Mouse (Mus musculus): Measurements from ENCODE around the gene Laptm5.

Laptm5 gene

DNA sequence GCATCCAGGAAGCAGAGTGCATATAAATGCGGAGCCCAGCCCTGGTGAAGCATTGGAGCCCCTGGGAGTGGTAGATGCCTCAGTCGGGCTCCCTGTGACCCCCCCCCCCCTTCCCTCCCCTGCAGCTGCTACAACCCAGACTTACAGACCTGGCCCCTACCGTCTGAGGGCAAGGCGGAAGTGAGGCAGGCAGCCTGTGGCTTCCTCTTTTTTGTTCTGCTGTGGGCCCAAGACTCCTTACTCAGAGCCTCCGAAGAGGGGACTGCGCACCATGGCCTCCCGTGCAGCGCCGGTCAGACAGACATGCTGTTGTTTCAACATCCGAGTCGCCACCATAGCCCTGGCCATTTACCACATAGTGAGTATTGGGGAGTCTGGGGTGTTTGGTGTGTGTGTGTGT lies at the start of gene Laptm5:
Laptm5 (plus strand) TSS at position 49 of the 400 bp plus-strand sequence.
- DNase-seq (ENCODE audit: low read depth in 2 of 2, low spot score in 2 of 2) = peak; percentile 58 to 68

DNA sequence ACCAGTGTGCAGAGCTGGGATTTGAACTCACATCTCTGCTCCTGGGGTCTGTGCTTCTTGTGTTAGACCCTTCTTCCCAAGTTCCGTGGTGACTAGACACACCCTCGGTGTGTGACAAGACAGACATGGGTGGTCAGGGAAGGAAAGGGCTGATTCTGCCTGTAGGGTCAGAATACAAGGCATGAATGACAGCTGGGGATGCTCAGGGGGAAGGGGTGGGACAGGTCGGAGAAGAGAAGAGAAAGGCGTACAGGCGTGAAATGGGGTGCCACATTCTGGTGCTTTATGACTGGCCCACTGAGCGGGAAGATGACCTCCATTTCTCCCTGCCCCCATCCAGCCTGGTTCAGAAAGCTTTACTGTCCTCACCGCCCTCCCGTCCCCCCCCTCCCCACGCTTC lies 47.5 kb upstream of the Laptm5 start:
- DNase-seq (ENCODE audit: low read depth in 2 of 2, low spot score in 2 of 2) = no peak

DNA sequence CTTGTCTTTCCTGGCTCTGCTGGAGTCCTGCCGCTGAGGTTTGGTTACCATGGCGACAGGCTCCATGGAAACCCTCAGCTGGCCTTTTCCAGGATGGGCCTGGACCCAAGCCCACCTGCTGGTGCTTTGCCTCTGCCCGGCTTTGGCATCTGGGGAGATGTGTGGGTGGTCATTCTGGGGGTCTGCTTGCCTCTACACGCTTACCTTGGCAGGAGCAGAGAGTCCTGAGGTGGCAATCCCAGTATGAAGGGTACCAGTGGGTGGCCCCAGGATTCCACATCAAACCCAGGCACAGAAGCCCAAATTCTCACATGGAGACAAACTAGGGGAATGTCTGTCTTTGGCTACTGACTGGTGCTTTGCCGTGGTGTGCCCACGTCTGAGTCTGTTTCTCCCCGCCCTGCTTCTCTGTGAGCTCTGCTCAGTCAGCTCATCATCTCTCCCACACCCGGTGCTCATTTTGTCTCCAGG lies 47.0 kb upstream of the Laptm5 start:
- no peak for DNase-seq (ENCODE audit: low read depth in 2 of 2, low spot score in 2 of 2)

DNA sequence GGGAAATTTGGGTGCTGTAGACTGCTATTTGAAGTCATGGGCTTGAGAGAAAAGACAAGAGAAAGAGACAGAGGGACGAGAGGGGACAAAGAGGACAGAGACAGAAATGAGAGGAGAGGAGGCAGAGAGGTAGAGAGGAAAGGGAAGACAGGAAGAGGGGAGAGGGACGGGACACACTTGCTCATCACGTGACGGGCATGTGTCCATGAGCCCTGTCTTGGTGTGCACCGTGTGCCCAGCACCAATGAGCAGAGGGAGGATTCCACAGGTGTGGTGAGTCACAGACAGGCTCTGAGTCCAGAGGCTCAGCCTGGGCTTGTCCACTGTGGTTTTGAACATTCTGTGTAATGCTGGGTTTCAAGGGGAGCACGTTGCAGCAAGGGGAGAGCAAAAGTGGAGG lies 45.0 kb upstream of the Laptm5 start:
- no peak for DNase-seq (ENCODE audit: low read depth in 2 of 2, low spot score in 2 of 2)

DNA sequence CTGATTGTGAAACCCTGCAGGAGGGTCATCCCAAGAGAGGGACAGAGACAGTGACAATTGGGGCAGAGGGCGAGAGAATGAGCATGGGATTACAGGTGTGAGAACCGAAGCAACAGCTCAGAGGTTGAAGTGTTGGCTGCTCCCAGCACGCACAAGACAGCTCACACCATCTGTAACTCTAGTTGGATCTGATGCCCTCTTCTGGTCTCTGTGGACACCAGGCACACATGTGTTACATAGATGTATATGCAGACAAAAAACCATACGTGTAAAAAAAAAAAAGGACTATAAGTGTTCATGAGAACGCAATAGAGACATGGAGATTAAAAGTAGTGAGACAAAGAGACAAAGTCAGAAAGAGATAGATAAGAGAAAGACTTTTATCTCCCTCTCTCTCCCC lies 44.1 kb upstream of the Laptm5 start:
- no peak for DNase-seq (ENCODE audit: low read depth in 2 of 2, low spot score in 2 of 2)

DNA sequence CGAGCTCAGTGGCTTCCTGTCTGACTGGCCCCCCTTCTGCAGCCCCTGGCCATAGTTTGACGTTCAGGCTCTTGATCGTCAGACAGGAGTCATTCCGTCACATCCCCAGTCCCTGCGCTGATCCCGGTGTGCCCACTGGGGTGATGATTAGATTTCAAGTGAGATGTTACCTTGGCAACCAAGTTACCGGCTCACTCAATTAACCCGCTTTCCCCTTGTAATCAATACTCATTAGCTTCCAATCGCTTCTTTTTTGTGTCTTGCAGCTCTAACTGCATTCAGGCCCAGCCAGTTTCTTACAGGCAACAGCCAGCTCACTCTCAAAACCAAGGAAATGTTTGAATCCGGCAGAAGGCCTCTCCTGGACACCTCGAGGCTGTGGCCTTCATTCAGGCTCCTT lies 40.5 kb upstream of the Laptm5 start:
- no peak for DNase-seq (ENCODE audit: low read depth in 2 of 2, low spot score in 2 of 2)

DNA sequence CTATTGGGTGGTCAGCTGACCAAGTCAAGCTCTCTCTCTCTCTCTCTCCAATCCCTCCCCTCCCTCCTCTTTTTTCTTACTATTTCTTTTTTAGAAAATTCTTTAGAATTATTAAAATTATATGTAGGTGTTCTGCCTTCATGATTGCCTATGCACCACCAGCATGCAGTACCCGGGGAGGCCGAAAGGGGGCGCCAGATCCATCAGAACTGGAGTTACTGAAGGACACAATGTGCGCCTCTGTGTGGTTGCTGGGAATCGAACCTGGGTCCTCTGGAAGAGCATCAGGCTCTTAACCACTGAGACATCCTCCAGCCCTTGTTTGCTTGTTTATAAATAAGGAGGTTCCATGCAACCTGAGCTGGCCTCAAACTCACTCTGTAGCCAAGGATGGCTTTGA lies 39.5 kb upstream of the Laptm5 start:
- DNase-seq (ENCODE audit: low read depth in 2 of 2, low spot score in 2 of 2) = no peak

DNA sequence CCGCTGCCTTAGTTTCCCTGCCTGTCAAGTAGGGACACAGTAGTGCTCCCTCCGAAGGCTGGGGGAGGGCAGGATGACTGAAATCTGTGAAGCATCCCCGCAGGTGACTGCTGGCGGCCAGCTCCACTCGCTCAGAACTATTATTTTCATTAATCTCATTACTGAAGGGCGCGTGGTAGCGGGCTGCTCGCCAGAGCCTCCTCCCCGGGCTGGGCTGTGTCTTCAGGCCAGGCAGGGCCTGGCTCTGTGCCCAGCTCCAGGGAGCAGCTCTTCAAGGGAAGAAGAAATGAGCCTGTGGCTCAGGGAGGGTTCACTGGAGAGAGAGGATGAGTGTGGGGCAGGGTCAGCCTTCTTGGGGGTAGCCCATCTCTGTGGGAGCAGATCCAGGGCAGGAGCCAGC lies 38.3 kb upstream of the Laptm5 start:
- DNase-seq (ENCODE audit: low read depth in 2 of 2, low spot score in 2 of 2) = no peak

DNA sequence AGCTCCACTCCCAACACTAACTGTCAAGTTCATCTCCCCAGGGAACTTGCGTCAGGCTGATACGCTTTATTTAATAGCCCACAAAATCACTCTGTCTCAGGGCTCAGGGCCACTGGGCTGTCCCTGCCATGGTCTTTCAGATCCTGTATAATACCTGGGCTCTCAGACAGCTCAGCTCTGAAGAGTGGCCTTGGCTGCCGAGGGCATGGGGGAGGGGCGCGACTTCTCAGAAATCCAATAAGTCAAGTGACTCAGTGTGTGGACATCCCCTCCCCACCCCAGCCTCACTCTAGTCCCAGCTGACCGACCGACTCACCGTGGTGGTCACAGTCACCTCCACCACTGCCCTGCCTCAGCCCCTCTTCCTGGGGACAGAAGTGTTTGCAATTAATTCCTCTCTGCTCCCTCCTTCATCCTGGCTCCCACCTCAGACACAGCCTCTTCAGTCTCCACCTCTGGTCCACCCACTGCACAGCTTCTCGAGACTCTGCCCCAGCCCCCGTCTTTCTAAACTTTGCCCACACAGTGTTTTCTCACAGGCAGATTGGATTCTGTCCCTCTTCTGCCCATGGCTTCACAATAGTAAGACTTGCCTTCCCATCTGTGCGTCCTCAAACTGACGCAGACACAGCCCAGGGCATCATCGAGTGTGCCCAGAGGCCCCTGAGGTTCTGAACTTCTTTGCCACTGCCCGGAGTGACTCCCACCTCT lies 36.8 kb upstream of the Laptm5 start:
- DNase-seq (ENCODE audit: low read depth in 2 of 2, low spot score in 2 of 2) = no peak

DNA sequence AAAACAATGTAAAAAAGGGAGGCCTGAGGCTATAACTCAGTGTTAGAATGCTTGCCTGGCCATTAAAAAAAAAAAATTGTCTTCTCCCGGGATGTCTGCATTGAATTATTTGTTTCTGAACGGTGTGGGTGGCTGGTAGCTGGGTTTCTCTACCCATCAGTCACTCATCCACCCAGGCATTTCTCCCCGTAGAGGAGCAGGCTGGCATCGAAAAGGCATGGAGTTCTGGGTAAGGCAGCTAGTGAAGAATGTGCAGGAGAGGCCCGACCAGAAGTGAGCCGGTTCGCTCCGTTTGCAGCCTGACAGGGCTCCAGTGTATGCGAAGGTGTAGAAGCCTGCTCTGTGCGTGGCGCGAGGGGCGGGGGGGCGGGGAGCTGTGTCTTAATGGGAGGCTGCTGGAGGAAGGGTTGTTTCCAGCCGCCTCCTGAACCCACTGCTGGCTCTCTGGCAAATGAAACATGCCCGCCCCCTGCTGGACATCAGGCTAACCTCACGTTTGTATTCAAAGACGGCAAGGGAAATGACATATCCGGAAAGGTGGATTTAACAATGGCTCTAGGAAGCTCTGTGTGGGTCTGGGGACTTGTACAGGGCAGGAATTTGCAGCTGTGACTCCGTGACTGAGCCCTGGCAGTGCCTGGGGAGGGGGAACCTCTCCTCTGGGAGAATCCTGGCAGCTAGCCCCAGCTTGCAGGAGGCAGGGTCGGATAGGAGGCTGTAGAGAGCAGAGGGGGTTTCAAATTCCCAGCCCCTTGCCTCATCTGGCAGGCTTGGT lies 34.5 kb upstream of the Laptm5 start:
- peak; percentile 77 to 83 for DNase-seq (ENCODE audit: low read depth in 2 of 2, low spot score in 2 of 2)

DNA sequence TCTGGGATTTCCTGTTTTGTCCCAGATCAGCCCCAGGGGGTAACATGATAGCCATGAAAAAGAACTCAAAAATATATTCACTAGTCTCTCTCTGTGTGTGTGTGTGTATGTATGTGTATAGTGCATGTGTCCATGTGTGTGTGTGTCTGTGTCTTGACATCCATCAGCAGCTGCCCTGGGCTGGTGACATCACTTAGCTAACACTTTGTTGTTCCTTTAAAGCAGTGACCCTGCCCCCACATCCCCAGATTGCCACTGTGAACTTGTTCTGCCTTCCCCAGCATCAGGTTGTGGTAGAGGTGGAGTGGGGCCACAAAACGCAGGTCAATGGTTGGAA lies 33.9 kb upstream of the Laptm5 start:
- DNase-seq (ENCODE audit: low read depth in 2 of 2, low spot score in 2 of 2) = no peak

DNA sequence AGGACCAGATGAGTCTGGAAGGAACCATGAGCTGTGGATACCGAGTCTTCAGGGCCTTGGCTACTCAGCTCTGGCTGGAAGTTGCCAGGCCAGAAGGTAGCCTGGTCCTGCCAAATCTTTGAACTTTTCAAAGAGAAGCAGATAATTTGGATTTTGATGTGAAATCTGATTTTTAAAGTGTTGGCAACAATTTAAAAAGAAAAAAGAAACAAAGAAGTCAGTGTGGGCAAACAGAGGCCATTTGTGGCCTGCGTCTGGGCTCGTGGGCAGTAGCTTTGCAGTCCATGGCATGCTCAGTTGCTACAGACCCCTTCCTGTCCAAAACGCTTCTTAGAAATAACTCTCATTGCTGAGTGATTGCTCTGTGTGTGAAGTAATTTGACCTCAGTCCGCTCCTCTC lies 31.6 kb upstream of the Laptm5 start:
- DNase-seq (ENCODE audit: low read depth in 2 of 2, low spot score in 2 of 2) = no peak

DNA sequence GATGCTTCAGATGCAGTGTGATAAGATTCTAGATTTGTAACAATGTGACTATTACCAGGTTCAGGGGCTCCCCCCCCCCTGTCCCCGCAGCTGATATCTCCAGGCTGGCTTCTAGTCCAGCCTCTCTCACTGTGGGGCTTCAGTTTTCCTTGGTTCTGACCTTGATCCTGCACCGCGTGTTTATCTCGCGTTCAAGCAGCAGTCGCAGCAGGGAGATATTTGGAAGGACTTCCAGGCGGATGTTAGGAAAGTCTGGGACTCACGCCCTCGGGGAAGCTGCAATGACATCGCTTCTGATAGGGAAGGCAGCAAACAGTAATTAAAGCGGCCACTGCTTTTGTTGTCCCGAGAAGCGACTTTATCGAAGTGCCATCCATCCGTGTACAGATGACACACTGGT lies 30.2 kb upstream of the Laptm5 start:
- no peak for DNase-seq (ENCODE audit: low read depth in 2 of 2, low spot score in 2 of 2)

DNA sequence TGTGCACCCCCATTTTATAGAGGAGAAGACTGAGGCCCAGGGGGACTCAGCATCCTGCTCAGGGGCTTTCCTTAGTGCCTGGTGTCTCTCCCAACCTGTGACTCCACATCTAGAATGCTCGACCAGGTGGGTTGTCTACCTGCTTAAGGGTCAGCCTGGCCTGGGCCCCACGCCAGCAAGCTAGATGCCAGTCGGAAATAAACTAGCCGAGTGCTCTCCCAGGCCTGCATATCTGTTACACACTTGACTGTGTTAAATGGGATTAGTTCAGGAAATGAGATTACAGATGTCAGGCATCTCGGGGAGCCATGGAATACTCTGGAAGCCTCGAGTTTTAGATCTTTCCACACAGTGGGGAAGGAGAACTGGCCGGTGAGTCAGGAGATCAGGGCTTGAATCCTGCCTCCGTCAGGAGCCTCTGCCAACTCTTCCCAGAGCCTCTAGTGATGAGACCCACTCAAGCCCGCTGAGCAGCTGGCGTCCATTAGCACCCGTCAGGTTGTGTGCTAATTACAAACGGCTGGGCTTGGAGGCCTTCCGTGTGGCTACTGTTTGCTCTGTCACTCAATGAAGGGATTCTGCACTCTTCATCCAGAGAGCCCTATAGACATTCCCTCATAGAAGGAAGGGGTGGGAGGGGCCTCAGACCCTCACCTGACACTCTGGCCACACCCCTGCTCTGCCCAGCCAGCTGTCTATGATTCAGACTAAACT lies 28.9 kb upstream of the Laptm5 start:
- DNase-seq (ENCODE audit: low read depth in 2 of 2, low spot score in 2 of 2) = no peak

DNA sequence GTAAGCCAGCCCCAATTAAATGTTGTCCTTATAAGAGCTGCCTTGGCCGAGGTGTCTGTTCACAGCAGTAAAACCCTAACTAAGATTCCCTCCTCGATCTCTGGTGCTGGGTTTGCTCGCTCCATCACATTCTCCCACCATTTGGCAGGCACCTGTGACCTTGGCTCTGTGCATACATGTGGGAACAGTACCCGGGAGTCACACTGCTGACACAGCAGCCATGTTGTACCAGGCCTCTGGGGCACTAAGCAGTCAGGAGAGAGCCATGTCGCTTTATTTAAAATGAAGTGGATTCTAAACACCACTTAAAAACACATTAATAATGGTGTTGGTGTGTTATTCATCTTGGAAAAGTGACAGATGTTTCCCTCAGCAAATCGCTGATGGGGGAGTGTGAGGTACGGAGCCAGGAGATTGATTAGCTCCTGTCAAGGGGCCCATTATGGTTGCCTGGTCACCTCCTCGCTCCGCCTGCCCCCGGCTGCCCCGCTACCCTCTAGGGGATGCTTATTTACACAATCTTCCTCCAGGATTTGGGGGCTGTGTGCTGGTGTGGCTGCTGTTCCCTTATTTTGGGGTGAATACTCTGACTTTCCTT lies 25.7 kb upstream of the Laptm5 start:
- DNase-seq (ENCODE audit: low read depth in 2 of 2, low spot score in 2 of 2) = no peak

DNA sequence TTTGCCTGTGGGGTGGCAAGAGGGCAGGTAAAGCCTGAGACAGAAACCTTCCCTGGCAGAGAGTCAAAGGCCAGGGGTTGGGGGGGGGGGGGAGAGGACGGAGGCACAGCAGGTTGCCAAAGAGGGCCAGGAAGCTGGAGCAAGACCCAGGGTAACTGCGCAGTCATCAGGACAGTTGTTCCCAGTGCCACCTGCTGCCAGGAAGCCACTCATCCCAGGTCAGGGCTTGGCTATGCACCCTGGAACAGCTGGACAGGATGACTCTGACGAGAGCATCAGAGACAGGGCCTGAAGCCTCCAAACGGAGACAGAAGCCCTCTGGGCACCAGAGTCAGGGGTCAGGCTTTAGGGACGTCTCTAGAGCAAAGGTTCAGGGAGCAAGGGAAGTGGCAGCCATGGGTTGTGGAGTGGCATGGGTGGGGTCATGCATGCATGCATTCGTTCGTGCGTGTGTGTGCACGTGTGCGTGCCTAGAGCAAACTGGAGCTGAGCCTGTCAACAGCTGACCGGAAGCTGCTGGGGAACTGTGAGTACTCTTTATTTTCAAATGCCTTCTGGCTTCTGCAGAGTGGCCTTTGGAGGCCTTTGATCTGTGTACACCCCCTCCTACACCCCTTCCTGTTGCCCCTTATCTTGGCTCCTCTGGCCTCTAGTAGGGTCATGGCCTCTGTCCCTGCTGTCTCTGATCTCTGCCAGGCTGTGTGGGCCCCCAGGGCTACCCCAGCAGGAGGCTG lies 23.0 kb upstream of the Laptm5 start:
- DNase-seq (ENCODE audit: low read depth in 2 of 2, low spot score in 2 of 2) = no peak

DNA sequence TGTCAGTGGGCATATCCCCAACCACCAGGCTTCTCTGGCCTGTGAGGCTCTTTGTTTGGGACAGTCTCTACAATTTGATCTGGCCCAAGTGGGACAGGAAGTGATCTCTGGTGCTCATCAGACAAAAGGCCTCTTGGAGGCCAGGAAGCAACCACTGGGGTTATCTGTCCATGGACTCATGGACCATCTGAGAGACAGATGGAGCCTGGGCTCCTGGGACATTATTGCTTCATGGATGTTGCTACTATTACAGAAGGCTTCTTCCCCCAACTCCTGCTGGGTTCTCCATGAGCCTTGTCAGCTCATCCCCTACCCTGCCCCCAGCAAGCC lies 22.4 kb upstream of the Laptm5 start:
- no peak for DNase-seq (ENCODE audit: low read depth in 2 of 2, low spot score in 2 of 2)

DNA sequence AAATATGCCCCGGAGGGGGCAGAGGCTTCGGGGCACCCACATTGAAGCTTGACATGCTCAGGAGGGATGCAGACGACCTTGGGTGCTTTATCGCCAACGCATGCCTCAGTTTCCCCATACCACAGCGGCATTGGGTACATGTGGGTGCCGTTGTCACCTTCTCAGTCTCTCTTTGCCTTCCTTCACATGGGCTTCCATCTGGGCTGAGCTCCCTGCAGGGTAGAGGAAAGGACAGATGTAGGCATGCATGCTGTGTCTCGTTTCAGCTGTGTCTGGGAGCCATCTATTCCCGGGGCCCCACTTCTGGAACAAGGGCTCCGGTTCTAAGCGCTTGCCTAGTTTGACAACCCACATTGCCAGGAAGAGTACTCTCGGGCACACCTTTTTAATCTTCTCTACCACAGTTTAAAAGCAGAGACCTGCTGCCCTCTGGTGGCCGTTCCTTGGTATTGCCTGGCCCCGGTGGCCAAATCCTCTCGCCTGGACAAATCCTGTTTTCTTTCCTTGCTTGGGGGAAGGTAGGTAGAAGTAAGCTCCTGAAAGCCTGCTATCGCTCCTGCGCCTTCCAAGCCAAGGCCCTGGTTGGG lies 20.8 kb upstream of the Laptm5 start:
- DNase-seq (ENCODE audit: low read depth in 2 of 2, low spot score in 2 of 2) = peak; percentile 71 to 79

DNA sequence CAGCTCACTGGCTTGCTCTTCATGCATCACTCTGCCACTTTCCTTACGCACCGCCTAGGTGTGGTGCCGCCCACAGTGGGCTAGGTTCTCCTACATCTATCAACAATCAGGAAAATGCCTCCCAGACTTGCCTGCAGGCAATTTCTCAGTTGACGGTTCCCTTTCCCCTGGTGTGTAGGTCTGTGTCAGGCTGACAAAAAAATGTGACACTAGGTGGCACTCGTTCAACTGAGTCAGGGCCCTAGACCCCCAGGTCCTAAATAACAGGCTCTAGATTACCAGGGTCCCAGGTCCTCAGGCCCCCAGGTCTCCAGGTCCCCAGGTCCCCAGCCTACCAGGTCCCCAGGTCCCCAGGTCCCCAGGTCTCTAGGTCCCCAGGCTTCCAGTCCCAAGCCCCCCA lies 19.2 kb upstream of the Laptm5 start:
- no peak for DNase-seq (ENCODE audit: low read depth in 2 of 2, low spot score in 2 of 2)

DNA sequence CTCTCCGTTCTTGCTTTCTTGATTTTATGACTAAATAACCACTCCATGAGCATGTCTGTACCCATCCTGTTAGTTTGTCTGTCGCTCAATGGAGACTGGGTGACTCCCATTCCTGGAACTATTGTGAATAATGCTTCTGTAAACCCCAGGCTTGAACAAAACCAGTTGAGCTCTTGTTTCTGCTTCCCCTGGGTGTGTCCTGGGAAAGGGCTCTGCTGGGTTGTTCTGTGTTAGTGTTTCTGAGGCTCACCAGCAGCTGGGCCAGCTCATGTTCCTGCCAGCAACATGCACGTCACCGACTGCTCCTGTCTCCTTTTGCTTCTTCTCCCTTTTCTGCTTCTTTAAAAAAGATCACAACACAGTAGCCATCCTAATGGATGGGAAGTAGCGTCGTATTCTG lies 17.2 kb upstream of the Laptm5 start:
- DNase-seq (ENCODE audit: low read depth in 2 of 2, low spot score in 2 of 2) = no peak

DNA sequence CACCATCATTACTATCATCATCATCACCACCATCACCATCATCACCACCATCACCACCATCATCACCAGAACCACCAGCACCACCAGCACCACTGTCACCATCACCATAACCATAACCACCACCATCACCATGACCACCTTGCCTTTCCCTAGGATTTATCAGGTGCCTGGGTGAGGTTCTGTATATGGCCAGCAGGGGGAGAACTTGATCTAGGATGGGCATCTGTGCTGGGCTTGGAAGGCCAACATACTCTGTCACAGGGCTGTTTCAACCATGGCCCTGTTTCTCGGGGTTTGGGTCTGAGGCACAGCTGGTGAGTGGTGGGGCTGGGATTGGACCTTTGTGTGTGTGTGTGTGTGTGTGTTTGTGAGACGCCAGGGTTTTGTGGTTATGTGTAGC lies 16.6 kb upstream of the Laptm5 start:
- peak; percentile 80 to 87 for DNase-seq (ENCODE audit: low read depth in 2 of 2, low spot score in 2 of 2)

Data from CD8-positive naive resting alpha-beta T cell, adult 2 months (primary cell).